Mouse (Mus musculus) WW6 (cell line): ENCODE data around the gene Rtf1.

Source experiments
- DNase-seq: peaks from one replicate; pipeline ENCODE4 v3.0.0-alpha.2; 2013; ENCODE audit warnings: low read depth, low spot score

Rtf1 gene

GRCm38 (mm10) chr2:119767246-119767645, 92.4 kb downstream of the Rtf1 start:
- DNase-seq = no peak
